Mouse (Mus musculus): ENCODE measurements at regions not wholly inside any gene's neighbourhood (a gene's known extent, or its start where the extent isn't known, plus 50 kb on each side); places are given as distances from the start of the nearest gene placed in this dataset.

DNA sequence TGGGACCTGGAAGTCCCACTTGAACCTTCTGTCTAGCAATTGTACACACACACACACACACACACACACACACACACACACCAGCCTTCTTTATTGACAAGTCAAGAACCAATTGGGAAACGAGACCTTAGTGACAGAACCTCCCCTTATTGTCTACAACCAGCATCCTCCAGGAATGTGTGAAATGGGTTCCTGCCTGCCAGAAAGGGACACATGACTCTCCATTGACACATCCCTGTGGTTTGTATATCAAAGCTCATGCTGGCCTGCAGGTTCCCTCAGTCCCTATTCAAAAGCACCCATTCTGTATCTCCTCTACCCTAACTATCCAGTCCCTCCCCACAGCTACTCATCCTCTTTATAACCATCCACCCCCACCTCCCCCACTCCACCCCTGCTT, 202.4 kb downstream of the Xxylt1 start:
- DNase-seq = no peak

DNA sequence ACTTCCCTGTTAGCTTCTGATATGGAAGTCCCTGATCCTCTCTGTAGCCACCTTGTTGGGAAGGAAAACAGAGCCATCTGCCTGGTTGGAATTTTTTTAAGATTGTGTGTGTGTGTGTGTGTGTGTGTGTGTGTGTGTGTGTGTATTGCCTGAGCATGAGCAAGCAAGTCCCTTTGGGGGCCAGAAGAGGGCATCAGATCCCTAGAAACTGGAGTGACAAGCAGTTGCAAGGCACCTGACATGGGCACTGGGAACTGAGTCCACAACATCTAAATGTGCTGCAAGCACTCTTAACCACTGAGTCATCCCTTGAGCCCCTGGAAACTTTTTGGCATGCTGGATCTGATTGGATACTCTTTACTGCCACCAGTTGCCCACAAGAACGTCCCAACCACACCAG, 201.4 kb downstream of the Xxylt1 start:
- DNase-seq = no peak

DNA sequence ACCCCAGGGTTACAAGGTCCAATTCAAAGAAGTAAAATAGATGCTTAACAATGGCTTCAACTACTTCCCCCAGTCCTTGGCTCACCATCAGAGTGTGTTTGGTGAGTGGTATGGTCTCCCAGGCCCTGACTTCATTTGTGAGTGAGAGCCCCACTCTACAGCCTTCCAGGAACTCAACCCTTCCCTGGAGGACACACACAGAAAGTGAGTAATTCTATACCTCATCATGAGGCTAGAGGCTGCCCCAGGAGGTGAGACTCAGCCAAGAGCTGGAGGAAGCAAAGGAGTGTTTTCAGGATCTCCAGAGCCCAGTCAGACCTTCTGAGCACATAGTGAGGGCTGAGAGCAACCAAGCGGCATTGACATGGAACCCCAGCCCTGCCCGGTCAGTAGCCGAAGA, 200.6 kb downstream of the Xxylt1 start:
- DNase-seq = no peak

DNA sequence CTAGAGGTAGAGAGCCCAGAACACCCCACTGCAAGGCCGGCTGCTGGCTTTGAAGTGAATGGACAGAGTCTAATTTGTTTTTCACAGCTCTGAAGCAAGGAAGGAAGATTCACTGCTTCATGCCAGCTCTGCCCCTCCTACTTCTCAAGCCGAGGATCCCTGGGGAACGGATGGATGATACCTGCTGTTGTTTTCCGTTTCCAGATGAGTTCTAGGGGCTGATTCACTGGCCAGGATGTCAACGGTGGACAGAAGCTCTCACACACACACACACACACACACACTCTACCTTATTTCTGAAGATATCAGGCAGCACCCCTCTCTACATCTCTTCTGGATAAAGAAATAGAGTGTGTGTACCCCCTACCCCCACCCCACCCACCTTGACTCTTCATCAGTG, 200.0 kb downstream of the Xxylt1 start:
- no peak for DNase-seq

DNA sequence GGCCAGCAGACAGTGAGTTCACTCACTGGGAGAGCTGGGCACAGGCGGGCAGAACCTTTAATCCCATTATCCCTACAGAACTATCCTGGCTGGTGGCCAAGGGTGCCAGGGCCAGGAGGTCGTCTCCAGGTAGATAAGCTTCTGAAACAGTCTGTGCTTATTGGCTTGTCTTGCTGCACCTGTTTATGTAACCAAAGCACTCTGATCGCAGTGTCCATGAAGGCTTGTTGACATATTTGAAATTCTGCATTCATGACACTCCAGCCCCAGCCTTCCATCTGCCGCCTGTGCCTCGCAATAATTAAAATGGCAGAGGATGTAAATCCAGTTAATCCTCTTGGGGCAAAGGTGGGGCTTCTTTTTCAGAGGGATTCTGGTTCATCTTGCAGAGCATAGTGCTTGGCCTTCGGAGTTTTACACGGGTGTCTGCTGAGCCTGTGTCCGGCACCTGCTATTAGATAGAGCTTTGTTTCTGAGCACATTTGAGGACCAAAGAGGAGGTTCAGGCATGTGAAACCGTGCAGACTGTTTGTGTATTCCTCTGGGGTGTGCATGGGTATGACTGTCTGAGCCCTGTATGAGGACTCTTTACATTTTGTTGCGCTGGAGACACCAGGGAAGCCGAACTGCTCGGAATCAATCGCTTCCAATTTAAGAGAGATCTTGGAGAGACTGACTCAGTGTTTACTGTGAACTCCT, 197.6 kb downstream of the Xxylt1 start:
- no peak for DNase-seq

DNA sequence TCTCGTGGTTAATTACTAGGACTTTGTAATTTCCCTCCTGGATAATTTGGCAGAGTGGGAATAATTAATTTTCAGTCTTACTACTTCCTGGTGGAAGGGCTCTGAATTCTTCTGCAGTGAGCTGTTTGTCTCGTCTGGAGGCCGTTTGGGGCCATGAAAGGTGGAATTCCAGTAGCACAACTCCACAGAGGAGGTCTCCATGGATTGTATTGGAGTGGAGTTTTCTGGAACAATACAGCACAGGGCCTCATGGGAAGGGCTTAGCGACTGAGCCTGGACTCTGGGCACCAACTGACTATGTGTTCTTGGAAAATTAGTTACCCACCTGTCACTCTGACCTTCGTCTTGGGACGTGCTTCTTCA, 197.1 kb downstream of the Xxylt1 start:
- no peak for DNase-seq

DNA sequence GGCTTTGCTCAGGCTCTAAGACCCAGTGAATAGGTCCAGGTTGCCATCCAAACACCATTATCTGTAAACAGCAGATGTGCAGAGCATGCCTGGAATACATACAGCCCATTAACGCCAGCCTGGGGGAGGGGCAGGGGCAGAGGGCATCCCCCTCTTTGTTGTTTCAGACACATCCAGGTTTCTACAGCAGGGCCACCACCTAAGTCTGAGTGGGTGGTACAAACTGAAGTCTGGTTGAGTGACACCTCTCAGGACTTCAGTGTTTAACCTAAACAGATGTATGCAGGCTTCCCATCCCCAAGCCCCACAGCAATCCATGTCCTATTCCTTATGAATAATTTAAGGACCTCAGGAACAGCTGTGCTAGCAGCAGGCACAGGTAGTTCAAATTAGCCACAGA, 194.2 kb downstream of the Xxylt1 start:
- DNase-seq = no peak

DNA sequence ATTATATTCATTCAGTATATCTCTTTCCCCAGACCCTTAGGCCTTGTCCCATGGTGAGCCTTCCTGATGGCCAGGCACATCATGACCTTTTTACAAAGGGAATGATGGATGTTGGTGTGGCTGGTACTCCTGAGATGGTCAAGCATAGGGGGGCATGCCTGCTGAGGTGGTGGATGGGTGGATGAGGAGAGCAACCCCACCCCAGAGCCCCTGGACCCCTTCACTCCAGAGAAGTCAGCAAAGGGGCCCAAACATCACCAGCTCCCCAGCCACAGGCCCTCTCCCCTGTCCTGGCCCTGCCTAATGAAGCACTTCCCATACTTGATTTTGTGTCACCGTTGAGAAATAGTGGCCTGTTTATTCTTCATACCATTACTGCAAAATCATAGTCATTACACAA, 193.7 kb downstream of the Xxylt1 start:
- DNase-seq = no peak

DNA sequence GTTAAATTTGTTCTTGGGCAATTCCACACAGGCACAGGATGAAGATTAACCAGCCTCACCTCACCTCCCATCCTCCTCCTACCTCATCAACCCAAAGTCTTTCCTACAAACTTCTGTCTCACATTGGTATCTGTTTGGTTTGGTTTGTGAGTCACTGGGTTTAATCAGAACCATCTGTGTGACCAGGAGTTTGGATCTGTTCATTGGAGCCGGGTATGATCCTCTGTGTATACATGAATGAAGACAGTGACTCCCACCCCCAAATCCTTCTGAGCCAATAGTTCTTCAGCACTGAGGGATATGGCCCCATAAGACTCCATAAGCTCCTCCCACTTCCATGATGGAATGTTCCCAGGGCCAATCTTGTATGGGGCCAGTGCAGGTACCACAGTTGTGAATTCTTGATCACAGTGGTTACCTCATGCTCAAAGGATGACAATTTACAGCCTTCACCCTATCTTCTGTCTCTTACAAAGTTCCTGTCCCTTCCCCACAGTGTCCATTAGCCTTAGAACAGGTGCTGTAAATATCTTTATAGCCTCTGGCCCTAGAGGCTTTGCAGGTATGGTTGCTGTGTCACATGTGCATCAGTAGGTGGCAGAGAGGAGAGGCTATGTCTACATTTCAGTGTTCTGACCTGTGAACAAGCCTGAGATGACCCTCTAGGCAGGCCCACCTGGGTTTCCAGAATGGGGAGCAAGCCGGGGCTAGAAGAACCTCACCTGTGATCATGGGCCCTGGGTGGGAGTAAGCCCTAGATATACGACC, 192.5 kb downstream of the Xxylt1 start:
- DNase-seq = no peak

DNA sequence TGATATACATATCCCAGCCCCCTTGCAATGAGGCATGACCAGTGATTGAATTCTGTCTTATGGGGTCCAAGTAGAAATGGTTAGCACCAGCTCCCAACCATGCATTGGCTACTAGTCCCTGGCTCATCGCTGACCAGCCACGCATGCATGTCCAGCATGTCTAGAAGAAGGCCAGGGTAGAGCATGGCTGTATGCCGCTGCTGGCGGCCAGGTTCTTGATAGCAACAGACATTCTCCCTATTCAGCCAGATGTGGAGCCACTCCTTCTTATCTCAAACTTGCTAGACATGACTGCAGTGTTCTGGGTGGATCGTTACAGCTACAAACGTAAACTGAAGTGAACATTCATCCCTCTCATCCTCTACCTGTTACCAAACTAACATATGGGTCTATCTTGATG, 188.6 kb downstream of the Xxylt1 start:
- no peak for DNase-seq

DNA sequence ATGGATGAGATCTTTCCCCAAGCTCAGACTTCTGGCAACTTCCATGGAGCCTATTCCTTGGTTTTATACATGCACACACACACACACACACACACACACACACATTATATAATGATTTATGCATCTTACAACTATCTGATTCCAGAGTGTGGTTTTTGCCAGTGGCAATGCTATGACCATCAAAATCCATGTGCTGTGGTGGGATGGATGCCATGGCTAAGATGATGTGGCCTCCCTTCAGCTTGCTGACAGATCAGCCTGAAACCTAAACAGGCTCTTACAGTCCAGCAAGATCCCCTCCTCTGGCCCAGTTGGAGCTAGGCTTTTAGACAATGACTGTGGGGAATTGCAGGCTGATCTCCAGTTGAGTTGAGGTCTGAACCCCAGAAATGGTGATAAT, 187.1 kb downstream of the Xxylt1 start:
- DNase-seq = no peak

DNA sequence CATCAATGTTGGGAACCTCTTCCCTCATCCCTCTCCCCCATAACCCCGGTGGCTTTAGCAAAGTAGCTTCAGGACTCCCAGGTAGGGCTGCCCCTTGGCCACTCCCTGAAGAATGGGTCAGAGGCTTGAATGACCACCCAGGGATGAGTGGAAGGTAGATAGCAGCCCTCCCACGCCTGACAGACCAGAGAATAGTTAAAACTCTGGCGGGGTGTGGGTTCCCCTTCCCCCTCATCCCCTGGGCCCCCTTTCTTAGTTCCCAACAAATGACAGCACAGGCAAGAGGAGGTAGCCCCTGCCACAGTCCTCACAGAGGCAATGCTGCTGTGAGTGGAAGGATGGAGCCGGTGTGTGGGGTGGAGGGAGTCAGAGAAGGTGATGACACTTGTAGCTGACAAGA, 186.2 kb downstream of the Xxylt1 start:
- no peak for DNase-seq

DNA sequence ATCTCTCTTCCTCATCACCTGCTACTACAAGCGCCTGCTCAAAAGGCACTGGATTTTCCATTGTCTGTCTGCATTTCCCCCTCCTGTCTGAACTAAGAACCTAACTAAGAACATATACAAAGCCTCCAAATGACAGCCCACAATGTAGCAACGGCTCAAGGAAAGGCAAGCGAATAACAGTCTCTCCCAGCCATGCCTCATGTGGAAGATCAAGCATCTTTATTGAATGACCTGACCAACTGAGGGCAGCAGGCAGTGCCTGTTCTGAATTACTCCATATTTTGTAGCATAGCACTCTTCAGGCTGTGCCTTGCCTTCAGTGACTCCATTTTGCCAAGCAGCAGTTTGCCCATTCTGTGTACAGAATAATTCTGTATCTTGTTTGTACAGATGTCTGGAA, 183.9 kb downstream of the Xxylt1 start:
- no peak for DNase-seq

DNA sequence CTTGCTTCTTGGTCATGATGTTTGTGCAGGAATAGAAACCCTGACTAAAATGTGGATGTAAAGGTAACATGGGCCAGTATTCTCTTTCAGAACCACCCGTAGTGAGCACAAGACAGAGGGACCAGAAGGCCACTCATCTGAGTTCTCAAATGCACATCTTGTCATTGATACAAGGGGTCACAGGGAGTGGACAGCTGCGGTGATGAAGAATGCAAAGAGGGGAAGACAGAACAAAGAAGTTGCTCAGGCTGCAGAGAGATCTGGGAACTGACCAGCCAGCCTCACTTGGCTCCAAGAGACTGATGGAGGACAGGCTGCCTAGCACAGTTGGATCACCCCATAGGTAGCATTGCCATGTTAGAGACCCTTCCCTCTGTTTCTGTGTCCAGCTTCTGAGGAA, 181.1 kb downstream of the Xxylt1 start:
- no peak for DNase-seq

DNA sequence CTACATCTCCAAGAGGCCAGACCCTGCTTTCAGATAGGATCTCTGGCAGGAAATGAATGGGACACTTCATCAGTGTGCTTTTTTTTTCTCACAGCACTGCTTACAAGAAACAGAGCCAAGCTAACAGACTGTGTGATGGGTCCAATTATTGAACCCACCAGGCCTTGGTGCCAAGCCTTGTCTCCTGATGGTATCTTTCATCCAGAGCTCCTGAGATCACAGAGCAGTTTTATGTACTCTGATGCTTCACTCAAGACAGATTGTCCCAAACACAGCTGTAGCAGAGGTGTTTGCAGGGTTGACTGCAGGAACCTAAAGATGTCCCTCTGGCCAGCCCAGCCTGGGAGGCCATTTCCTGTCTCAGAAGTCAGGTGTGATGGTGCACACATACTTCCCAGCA, 179.9 kb downstream of the Xxylt1 start:
- DNase-seq = no peak

Measured in kidney, postnatal 10 days (tissue).